Mouse (Mus musculus) kidney, postnatal 36 days (tissue): ENCODE data around the gene Cd2.
A peak's percentile ranks its signal among the peaks of the same experiment; 100 is the strongest.

ENCODE experiments used
- DNase-seq, 2 experiments: peaks; one replicate each; pipeline ENCODE4 v3.0.0; 2021 to 2022; ENCODE audit warnings: mixed read lengths in 2 of 2

Cd2 gene

DNA sequence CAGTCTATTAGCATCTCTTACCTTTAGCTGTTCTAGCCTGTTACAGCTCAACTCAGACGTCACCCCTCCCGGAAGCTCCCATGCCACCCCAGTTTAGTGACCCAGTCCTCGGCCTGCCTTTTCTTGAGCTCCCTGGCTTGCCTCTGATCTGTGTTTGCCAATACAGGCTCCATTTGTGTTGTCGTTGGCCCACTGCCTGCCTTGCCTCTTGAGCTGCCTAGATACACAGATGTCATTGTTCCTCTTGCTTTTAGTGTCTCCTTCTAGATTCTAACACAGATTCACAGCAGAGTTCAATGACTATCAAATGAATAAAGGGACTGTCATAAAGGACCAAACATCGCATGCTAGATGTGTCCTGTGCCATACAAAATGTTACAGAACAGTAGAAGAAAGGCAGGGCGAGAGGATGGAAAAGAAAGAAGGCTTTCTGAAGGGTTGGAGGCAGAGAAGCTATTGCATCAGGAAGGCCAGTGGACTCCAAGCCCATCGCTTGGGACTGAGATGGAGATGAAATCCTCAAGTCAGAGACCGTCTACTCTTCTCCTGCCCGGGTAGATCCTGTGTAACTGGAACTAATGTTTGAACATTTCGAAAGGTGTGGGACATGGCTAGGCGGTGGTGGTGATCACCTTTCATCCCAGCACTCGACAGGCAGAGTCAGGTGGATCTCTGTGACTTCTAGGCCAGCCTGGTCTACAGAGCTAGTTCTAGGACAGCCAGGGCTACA, 13.5 kb downstream of the Cd2 start:
- DNase-seq: peak; percentile 16 to 19

DNA sequence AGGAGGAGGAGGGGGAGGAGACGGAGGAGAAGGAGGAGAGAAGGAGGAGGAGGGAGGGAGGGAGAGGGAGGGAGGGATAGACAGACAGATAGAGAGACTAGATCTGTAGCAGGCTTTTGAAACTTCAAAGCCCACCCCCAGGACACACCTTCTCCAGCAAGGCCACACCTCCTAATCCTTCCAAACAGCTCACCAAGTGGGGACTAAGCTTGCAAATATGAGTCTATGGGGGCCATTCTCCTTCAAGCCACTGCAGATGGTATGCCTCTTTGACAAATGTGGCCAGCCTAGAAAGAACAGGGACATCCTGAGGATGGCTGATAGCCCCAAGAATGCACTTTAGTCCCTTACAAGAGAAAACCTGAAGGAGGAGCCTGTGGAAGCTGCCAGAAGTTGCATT, 15.6 kb downstream of the Cd2 start:
- no peak for DNase-seq

- no peak for DNase-seq
Observed at GRCm38 (mm10) chr3:101270833-101271232, 16.9 kb downstream of the Cd2 start.

DNA sequence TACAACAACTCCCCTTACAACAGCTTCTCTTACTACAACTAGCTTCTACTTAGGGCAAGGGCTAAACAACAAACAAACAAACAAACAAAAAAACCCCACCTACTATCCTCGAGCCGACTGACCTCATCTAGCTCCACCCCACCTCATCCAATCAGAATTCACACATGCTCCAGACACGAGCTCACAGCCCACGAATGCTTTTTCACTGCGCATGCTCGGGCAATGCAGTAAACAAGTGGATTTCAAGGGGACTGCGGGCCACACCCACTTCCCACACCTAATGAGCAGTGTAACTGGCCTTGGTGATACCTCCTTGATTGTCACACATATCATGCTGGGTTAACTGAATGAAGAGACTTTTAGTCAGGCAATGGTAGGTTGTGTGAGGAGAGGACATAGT, 19.4 kb downstream of the Cd2 start:
- DNase-seq: no peak

- DNase-seq: no peak
Observed at GRCm38 (mm10) chr3:101265561-101266091, 22.1 kb downstream of the Cd2 start.

DNA sequence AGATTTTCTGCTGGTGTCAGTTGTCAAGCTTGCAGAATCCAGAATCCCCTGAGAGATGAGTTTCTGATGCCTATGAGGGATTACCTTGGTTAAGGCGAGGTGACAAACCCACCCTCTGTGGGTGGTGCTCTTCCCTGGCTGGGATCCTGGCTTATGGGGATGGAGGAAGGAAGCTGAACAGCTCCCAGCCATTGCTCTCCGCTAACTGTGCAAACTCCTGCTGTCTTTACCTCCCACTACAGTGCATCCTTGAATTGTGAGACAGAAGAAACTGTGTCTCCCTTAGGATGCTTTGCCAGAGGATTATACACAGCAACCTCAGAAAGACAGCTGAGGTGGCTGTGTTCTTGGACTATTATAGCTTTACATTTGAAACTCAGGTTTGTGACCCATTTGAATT, 28.8 kb downstream of the Cd2 start:
- no peak for DNase-seq

DNA sequence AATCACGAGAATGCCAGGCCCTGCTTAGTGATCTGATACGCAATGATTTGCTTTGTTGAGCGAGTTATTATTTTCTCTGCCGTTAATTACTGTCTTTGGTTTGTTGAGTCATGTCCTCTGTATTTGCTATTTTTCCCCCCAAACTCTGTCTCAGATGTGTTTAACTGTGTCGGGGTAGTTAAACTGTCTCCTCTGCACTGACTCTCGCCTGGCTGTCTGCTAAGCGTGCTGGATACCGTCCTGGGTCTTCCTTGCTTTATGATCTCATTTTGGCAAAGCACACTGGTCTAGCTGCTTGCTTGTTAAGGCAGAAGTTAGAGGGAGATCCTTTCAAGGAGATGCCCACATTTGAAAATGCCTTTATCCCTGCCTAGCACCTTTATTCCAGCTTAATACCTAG, 31.6 kb downstream of the Cd2 start:
- DNase-seq: no peak

GRCm38 (mm10) chr3:101252141-101252540, 35.6 kb downstream of the Cd2 start:
- peak; percentile 36 to 55 for DNase-seq

DNA sequence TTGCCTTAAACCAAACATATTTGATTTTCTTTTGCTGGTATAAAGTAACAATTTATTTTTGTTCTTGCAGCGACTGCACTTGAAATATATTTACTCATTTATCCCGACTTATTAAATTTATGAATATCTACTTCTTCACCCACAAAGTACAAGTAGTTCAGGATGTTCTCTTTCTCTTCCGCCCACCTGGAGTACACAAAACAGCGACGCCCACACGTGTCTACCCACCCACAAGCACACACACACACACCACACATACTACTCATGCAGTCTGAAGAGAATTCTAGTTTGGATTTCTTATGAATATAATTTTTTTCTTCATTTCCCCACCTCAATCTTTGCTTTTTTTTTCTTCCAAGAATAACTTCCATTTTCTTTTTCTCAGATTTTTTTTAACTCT, 37.9 kb downstream of the Cd2 start:
- DNase-seq: no peak

GRCm38 (mm10) chr3:101245212-101245611, 42.5 kb downstream of the Cd2 start:
- no peak for DNase-seq

- no peak for DNase-seq
Observed at GRCm38 (mm10) chr3:101243002-101243401, 44.7 kb downstream of the Cd2 start.

GRCm38 (mm10) chr3:101241866-101242265, 45.9 kb downstream of the Cd2 start:
- no peak for DNase-seq

- no peak for DNase-seq
Observed at GRCm38 (mm10) chr3:101240859-101241258, 46.9 kb downstream of the Cd2 start.

GRCm38 (mm10) chr3:101239236-101239635, 48.5 kb downstream of the Cd2 start:
- no peak for DNase-seq

DNA sequence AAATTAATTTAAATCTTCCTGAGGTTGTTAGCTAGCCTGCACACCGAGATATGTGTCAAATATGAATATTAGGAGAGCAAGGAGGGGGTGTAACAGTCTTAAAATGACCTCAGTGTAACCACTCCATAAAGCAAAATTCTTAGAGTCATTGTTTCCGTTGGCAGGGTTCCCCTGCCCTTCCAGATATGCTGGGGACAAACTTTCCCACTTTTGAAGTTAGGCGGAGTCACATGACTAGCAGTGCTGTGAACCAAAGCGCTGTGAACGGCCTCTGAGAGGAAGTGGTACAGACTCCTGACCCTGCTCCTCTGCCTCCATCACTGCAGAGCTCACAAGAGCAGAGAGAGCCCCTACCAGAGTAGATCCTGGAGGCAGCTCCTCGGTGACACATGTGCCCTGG, 49.0 kb downstream of the Cd2 start:
- DNase-seq: no peak

GRCm38 (mm10) chr3:101236995-101237808, 50.5 kb downstream of the Cd2 start:
- no peak for DNase-seq

DNA sequence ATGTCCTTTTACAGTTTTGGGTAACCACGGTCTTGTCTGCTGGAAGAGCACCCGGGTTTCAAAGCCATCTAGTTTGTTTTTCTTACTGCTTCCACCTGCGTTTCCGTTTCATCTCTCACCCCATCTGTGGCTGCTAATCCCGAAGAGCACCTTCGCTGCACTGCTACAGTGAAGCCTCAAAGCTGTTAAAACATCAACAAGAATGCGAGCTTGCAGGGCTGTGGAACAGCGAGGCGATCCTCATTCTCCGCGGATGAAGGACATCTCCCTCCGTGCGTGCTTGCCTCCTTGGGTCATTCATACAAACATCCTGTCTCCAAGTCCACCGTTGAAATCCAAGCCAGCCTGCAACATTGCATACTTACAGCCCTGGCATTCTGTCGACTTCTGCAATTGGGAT, 51.5 kb downstream of the Cd2 start:
- DNase-seq: no peak

- DNase-seq: no peak
Observed at GRCm38 (mm10) chr3:101235321-101235720, 52.4 kb downstream of the Cd2 start.

- DNase-seq: no peak
Observed at GRCm38 (mm10) chr3:101233424-101233823, 54.3 kb downstream of the Cd2 start.

DNA sequence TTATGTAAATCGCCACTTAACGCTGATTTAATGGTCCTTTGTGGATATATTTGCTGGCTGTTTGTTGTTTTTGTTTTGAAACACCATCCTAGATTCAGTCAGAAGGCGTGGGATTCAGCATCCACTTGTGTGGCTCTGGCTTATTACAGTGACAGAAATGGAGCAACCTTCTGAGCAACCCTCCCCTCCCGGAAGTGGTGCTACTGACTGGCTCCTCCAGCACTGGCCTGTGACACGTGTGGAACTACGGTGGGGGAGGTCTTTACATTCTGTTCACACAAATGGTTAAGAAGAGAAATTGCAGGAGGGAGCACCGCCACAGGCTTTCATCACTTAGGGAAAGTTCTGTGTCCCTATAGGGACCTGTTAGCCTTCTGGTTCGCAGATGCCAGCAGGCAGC, 55.2 kb downstream of the Cd2 start:
- DNase-seq: no peak

- DNase-seq: peak in 1 of 2 experiments; percentile 6
Observed at GRCm38 (mm10) chr3:101230201-101230600, 57.5 kb downstream of the Cd2 start.

GRCm38 (mm10) chr3:101229551-101229930, 58.2 kb downstream of the Cd2 start:
- DNase-seq: no peak

- DNase-seq: no peak
Observed at GRCm38 (mm10) chr3:101228868-101229550, 58.7 kb downstream of the Cd2 start.

DNA sequence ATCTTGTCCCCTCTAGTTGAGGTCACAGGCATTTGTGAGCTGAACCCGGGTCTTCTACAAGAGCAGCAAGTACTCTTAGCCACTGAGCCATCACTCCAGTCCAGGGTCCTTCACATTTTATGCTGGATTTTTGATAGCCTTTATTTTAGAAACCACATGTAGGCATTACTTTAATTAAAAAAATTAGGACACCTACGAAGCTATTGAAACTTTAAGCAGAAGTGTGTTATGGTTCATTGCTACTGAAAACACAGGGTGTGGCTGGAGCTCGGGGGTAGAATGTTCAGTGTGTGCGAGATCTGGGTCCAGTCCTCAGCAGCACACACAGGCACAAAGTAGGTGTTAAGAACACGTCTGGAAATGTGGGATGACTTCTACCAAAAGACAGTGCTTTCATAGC, 59.7 kb downstream of the Cd2 start:
- DNase-seq: no peak
